Mouse (Mus musculus) heart, adult 2 months (tissue): ENCODE results near the gene 4933428G20Rik.

ENCODE experiments used
- CTCF ChIP-seq: fragments of 200-600 bp; IDR thresholded peaks from 2 replicates; pipeline ENCODE4 v1.8.1; 2022; ENCODE audit warnings: antibody characterized with exemption, mild to moderate bottlenecking, moderate library complexity
- EP300 ChIP-seq: fragments of 200-500 bp; IDR thresholded peaks from 2 replicates; pipeline ENCODE4 v1.6.1; 2011; ENCODE audit warnings: low read depth, low read length, control low read depth; ENCODE audit not compliant: insufficient read depth

DNA sequence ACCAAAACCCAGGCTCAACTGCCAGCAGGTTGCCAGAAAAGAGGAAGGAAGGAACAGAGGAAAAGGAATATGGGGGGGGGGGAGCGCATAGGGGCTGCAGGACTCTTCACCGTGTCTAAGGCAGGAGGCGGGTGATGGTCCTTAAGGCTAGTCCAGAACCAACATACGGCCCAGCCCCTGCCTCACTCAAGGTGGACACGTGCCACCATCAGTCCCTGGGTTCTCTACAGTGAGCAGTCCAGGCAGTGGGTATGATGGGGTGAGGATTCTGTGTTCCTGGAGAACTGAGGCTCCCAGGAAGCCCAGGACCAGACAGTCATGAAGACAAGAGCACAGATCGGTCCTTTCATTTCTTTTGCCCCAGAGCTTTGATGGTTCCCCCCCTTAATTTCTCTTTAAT lies 29.9 kb upstream of the 4933428G20Rik start:
- TF ChIP-seq EP300 (no peak), CTCF (no peak)
